Mouse (Mus musculus) ES-E14 (cell line): ENCODE results near the gene Stmn1.

Source experiments
- CHD2 ChIP-seq: IDR thresholded peaks from 2 replicates; pipeline ENCODE4 v1.6.1; 2014; ENCODE audit warnings: mild to moderate bottlenecking, low read depth, low read length, inconsistent platforms
- HCFC1 ChIP-seq: IDR thresholded peaks from 2 replicates; pipeline ENCODE4 v1.6.1; 2012; ENCODE audit warnings: low read length, inconsistent platforms, borderline replicate concordance; ENCODE audit not compliant: insufficient read depth
- MAFK ChIP-seq: IDR thresholded peaks from 2 replicates; pipeline ENCODE4 v1.6.1; 2014; ENCODE audit warnings: mild to moderate bottlenecking, low read depth, low read length, inconsistent platforms; ENCODE audit not compliant: insufficient read depth

DNA sequence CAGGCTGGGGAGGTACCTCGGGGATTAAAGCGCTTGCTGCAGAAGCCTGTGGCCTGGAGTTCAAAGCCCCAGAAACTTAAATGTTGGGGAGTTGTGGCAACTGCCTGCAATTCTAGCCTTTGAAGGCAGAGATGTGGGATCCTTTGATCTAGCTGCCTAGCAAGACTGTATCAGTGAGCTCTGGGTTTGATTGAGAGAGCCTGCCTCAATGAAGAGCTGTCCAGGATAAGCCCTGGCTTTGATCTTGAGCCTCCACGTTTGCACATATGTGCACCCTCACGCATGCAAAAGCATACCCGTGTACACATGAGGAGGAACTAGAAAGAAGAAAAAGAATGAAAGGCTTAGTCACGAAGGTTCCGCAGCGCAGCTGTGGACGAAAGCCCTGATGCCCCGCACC lies 31.5 kb upstream of the Stmn1 start:
- TF ChIP-seq MAFK: no peak
- TF ChIP-seq CHD2: no peak
- TF ChIP-seq HCFC1: no peak
